Mouse (Mus musculus): ENCODE results near the gene Iqcd.

Gene Iqcd

DNA sequence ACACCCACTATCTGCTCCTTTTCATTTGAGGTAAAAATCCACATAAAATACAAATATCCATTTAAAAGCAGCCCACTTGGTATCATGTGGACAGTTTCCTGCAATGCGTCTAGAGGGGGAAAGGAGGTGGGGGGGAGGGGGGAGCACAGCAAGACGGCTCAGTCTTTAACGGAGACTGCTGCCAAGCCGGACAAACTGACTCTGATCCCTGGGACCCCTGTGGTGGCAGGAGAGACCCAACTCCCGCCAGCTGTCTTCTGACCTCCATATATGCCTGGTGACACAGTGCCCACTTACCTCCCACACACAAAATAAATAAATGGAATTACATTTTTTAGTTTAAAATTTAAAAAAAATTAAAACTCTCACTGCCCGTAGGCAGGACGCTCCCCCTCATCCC, 14.7 kb downstream of the Iqcd start:
- DNase-seq (ENCODE audit: low spot score) = no peak

DNA sequence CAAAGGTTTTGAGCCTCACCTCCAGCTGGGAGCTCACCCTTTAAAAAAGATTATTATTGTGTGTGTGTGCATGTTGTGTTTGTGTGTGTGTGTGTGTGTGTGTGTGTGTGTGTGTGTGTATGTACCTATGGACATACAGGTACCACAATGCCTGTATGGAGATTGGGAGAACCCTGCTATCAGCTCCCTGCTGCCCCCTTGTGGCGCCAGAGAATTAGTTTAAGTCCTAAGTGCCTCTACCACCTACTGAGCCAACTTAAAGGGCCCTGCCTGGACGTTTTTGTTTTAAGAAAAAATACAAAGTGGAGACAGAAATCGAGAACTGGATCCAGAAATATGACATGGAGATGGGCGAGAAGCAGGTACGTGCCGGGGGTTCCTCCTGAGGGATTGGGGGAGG, 16.0 kb downstream of the Iqcd start:
- peak; percentile 87 for DNase-seq (ENCODE audit: low spot score)

DNA sequence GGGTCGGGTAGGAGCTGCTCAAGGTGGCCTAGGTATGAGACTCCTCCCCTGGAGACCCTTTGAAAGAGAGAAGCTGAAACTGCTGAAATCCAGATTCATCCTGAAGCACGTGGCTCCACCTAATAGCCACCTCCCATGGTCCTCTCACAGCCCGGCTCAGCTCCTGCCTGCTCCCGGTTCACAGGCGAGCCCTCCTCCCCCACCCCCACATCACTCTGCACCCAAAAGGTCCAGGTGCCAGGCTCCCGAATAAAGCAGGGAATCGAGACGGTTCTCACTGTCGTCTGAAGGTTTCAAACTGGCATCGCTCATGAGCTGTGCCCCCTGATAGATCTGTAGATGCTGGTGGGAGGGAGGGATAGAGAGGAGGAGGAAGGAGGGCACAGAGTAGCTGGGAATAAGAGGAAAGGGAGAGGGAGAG, 16.4 kb downstream of the Iqcd start:
- no peak for DNase-seq (ENCODE audit: low spot score)

GRCm38 (mm10) chr5:120605688-120606087, 16.9 kb downstream of the Iqcd start:
- DNase-seq (ENCODE audit: low spot score) = peak; percentile 97

- DNase-seq (ENCODE audit: low spot score) = no peak
Observed at GRCm38 (mm10) chr5:120606590-120607200, 17.9 kb downstream of the Iqcd start.

GRCm38 (mm10) chr5:120607335-120607734, 18.5 kb downstream of the Iqcd start:
- DNase-seq (ENCODE audit: low spot score) = no peak

DNA sequence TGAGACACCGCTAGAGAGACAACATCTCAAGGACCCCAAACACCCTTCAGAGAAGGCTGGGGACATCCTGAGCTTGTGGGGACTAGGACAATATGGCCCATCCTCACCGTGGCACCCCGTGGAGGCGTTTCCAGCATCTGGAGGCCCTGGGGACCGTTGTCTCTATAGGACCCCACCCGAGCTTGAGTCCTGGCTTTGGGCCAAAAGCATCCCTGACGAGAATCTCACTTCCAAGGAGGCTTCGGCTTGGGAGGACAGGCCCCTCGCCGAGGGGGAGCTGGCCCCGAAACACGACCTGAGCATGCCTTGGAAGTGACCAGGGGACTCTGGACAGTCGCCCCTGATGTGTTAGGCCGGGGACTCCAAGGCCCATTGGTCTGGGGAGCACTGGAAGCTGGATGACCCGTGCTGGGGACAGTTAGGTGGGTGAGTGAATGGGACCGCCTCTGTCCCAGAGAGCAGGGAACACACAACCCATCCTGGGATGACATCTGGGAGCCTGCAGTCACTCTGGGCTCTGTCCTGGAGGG, 20.5 kb downstream of the Iqcd start:
- no peak for DNase-seq (ENCODE audit: low spot score)

GRCm38 (mm10) chr5:120610906-120611305, 22.1 kb downstream of the Iqcd start:
- DNase-seq (ENCODE audit: low spot score) = no peak

- DNase-seq (ENCODE audit: low spot score) = no peak
Observed at GRCm38 (mm10) chr5:120611416-120611815, 22.6 kb downstream of the Iqcd start.

DNA sequence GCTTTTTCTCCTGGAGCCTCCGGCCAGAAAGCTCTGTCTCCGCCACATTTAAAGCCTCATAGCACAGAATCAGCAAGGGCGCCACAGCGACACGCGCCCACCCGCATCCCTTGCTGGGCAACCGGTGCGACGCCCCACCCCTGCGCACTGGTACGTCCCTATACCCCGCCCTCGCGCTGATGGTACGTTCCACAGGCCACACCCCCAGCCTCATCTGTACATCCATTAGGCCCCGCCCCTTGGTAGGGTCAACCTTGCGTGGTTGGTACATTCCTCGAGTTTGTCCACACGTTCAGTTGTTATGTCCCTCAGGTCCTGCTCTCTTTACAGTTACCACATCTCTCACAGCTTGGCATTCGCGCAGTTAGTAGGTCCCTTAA, 23.6 kb downstream of the Iqcd start, which contains the start of the genes Rita1 and Ddx54:
TSS of gene Rita1 (minus strand) at position 148 of the 380 bp plus-strand sequence.
TSS of gene Ddx54 (plus strand) at position 298 of the 380 bp plus-strand sequence.
- DNase-seq (ENCODE audit: low spot score) = no peak

DNA sequence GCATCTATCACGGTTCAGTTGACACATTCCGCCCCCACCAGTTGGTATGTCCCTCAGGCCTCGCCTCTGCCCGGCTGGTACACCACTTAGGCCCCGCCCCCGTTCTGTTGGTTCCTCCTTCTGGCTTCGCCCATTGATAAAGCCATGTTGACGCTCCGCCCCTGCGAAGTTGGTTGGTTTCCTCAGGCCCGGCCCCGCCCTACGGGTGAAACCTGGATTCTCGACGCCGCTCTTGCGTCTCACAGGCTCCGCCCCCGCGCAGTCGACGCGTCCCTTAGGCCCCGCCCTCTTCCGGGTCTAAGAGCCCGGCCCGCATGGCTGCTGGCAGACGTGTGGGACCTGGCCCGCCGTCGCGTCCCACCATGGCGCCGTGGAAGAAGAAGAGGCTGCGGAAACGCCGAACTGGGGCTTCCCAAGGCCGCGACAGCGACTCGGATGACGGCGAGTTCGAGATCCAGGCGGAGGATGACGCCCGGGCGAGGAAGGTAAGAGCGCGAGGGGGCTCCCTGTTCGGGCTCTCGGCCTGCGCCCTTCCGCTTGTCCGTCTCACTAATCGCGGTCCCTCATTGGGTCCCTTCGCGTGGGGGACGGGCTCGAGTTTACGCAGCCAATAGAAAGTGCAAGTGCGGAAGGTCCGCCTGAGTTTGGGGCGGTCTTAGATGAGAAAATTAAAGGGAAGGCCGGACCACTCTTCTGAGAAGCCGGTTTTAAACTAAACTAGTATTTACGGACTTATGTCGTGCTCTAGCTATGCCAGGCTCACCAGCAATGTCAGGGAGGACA, 24.2 kb downstream of the Iqcd start:
- DNase-seq (ENCODE audit: low spot score) = peak; percentile 100

DNA sequence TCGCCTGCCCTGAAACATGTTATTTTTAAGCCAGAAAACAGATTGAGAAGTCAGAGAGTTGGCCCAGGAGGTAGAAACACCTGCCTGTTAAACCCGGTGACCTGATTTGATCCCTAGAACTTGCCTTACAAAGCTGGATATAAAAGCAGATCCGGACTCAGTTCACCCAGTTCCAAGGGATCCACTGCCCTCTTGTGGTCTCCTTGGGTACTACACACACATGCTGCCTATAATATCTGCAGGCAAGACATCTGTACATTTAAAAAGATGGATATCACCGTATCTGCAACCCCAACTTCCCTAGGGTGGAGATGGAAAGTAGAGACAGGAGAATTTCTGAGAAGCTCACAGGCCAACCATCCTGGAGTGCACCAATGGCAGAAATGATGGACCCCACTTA, 27.1 kb downstream of the Iqcd start:
- peak; percentile 52 for DNase-seq (ENCODE audit: low spot score)

DNA sequence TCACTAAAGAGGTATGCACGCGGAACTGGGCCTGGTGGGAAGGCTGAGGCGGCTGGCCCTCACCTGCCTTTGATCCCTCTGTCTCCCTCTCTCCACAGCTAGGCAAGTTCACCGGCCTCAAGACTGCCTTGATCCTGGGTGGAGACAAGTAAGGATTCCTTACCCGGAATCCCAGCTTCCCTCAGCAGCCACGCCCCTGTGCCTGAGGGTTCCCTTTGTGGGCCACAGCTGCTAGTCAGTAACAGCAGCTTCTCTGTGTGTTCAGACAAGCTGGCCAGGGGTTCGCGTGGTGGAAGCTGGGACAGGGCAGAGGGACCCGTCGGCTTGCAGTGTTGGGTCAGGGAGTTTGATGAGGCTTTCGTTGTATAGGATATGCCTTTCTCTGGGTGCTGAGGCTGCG, 30.0 kb downstream of the Iqcd start:
- no peak for DNase-seq (ENCODE audit: low spot score)

- peak; percentile 57 for DNase-seq (ENCODE audit: low spot score)
Observed at GRCm38 (mm10) chr5:120619201-120619600, 30.4 kb downstream of the Iqcd start.

GRCm38 (mm10) chr5:120620375-120621077, 31.7 kb downstream of the Iqcd start:
- DNase-seq (ENCODE audit: low spot score) = peak; percentile 73

DNA sequence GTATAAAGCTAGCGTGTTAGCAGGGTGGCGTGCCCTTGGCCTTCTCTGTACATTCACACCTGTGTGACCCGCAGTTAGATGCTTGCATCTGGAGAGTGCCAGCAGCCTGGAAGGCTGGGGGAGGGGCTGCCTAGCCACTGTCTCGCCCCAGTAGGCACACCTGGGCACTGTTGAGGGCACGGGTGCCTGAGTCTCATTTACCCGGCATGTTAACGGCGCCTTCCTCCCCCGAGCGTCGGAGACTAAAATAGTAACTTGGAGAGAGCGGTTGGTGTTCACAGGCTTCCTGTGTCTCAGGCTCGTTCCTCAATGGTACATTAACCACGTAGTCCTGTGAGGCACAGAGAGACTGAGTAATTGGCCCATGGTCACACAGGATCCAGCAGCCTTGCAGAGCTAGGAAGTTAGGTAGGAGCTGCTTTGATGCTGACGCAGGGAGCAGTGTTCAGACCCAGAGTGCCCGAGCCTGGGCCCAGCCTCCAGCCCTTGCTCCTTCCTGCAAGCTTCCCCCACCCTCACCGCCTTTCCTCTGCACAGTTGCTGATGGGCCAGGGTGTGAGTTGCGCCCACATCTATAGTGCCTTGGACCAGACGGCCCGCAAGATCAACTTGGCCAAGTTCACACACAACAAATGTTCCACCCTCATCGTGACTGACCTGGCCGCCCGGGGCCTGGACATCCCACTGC, 32.4 kb downstream of the Iqcd start:
- DNase-seq (ENCODE audit: low spot score) = no peak

GRCm38 (mm10) chr5:120621846-120622197, 33.0 kb downstream of the Iqcd start:
- no peak for DNase-seq (ENCODE audit: low spot score)

- no peak for DNase-seq (ENCODE audit: low spot score)
Observed at GRCm38 (mm10) chr5:120622198-120622851, 33.5 kb downstream of the Iqcd start.

DNA sequence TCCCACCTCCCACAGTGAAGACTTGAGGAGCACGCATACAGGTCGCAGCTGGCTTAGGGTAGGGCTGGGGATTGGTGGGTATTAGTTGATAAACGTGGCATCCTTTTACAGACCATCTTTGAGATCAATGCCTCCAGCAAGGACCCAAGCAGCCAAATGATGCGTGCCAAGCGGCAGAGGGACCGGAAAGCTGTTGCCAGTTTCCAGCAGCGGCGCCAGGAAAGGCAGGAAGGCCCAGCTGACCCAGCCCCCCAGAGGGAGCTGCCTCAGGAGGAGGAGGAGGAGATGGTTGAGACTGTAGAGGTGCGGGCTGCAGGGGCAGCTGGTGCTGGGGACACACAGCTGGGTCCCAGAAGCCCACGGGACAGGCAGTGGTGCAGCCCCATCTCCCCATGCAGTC, 35.6 kb downstream of the Iqcd start:
- DNase-seq (ENCODE audit: low spot score) = no peak

GRCm38 (mm10) chr5:120626399-120626798, 37.6 kb downstream of the Iqcd start:
- no peak for DNase-seq (ENCODE audit: low spot score)

DNA sequence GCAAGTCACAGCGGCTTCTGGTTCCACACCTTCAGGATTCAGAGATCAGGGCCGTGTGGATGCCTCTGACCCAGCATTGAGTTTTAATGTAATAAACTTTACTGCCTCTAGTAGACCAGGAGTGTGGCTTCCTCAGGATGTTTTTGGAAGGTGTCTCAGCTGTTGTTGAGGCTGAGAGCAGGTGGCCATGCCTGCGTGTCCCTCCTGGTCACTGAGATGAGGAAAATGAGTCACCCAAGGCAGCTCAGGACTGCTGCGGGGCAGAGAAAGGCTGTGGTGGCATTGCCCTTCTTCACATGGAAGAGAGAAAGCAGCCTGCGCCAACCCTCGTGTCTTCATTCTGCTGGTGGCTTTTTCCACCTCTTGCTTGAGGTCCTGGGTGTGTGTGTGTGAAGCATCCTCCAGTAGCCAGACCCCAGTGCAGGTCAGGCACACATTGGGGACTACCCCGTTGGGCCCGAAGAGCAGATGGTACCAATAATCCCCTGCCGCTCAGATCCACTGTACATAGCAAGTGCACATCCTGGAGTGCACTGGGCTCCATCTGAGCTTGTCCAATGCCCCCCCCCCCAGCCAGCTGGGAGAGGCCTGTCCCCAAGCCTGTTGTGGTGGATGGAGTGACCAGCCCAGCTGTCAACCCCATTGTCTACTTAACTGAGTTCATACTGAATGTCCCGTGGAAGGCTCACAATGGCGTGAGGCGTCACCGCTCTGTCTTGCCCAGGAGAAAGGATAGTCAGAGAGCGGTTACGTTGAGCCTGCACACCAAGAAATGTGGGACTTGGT, 38.9 kb downstream of the Iqcd start:
- no peak for DNase-seq (ENCODE audit: low spot score)

All from adipocyte (in vitro differentiated cells).